Mouse (Mus musculus): ENCODE data around the gene Ccnjl. TPM values are rescaled to one million over a fixed set of nuclear protein-coding genes. Genes with fewer than 3 reads are reported as not detected.

The Ccnjl gene
- polyA plus RNA-seq, 1 experiment from 2014 or later: 22.6 TPM

GRCm38 (mm10) chr11:43495037-43495436 is 33.5 kb upstream of the Ccnjl start:
- no peak for ATAC-seq (ENCODE audit: insufficient number of reproducible peaks, insufficient read depth, low FRiP score, low TSS enrichment, low read depth)
- H3K27me3 ChIP-seq: no peaks in the 10 kb centered on the region
- no peaks in the 10 kb centered on the region for H3K36me3 ChIP-seq
- no peak overlapping the region for H3K9ac ChIP-seq (replicated peaks)
- H3K4me2 ChIP-seq: no peak overlapping the region
- H3K4me1 ChIP-seq (replicated peaks): no peaks in the 10 kb centered on the region
- 52% methylated on average over 8 of the region's 8 CpGs for WGBS
- H3K27ac ChIP-seq: no peak overlapping the region
- H3K9me3 ChIP-seq: no peaks in the 10 kb centered on the region
- no peak overlapping the region for H3K4me3 ChIP-seq (replicated peaks)

GRCm38 (mm10) chr11:43495532-43495931 is 33.1 kb upstream of the Ccnjl start:
- Histone ChIP-seq H3K4me2 (no peak overlapping the region), H3K9ac (replicated peaks) (no peak overlapping the region), H3K4me3 (replicated peaks) (no peak overlapping the region), H3K36me3 (no peaks in the 10 kb centered on the region), H3K27ac (no peak overlapping the region), H3K27me3 (no peaks in the 10 kb centered on the region), H3K9me3 (no peaks in the 10 kb centered on the region), H3K4me1 (replicated peaks) (no peaks in the 10 kb centered on the region)
- ATAC-seq (ENCODE audit: insufficient number of reproducible peaks, insufficient read depth, low FRiP score, low TSS enrichment, low read depth): no peak
- 61% methylated on average over 3 of the region's 3 CpGs for WGBS

DNA sequence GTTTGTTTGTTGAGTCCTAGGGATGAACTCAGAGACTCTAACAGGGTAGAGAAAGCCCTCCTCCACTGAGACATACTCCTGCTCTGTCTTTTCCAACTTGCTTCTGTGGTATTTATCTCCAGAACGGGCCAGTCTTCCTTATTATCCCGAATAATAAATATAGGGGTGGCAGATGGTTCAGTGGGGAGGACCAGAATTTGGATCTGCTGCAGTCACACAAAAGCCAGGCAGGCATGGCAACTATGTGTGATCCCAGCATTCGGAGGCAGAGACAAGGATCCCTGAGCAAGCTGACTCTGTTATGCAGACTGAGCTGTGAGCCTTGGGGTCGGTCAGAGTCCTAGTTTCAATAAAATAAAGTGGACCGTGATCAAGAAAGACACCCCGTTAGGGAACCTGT is 27.3 kb upstream of the Ccnjl start:
- H3K4me1 ChIP-seq (replicated peaks): no peaks in the 10 kb centered on the region
- H3K36me3 ChIP-seq: no peaks in the 10 kb centered on the region
- no peak overlapping the region for H3K27ac ChIP-seq
- H3K4me2 ChIP-seq: no peak overlapping the region
- ATAC-seq (ENCODE audit: insufficient number of reproducible peaks, insufficient read depth, low FRiP score, low TSS enrichment, low read depth): no peak
- no peak overlapping the region for H3K4me3 ChIP-seq (replicated peaks)
- no peaks in the 10 kb centered on the region for H3K9me3 ChIP-seq
- no peaks in the 10 kb centered on the region for H3K27me3 ChIP-seq
- 86% methylated on average over 6 of the region's 6 CpGs for WGBS
- H3K9ac ChIP-seq (replicated peaks): no peak overlapping the region

GRCm38 (mm10) chr11:43505188-43505587 is 23.4 kb upstream of the Ccnjl start:
- H3K27me3 ChIP-seq: no peaks in the 10 kb centered on the region
- WGBS: 90% methylated on average over 7 of the region's 7 CpGs
- no peak overlapping the region for H3K27ac ChIP-seq
- no peaks in the 10 kb centered on the region for H3K9me3 ChIP-seq
- H3K4me2 ChIP-seq: no peak overlapping the region
- no peak overlapping the region for H3K9ac ChIP-seq (replicated peaks)
- H3K36me3 ChIP-seq: no peaks in the 10 kb centered on the region
- H3K4me1 ChIP-seq (replicated peaks): no peaks in the 10 kb centered on the region
- no peak for ATAC-seq (ENCODE audit: insufficient number of reproducible peaks, insufficient read depth, low FRiP score, low TSS enrichment, low read depth)
- no peak overlapping the region for H3K4me3 ChIP-seq (replicated peaks)

DNA sequence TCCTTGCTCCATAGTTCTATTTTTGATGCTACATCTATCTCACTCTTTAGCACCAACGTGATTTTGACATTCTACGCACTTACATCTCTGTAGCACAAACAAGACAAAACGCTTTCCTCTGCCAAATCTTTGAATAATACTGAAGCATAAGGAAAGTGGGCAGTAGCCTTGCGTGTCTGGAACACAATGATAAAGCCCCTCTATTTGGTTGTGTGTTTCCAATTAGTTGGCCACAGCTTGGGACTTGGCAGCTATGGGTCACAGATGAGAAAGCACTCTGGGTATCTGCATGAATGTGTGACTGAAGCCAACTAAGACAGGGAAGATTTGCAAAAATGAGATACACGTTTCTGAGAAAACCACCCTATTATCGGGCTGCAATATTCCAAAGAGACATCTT is 20.6 kb upstream of the Ccnjl start:
- H3K9ac ChIP-seq (replicated peaks): no peak overlapping the region

DNA sequence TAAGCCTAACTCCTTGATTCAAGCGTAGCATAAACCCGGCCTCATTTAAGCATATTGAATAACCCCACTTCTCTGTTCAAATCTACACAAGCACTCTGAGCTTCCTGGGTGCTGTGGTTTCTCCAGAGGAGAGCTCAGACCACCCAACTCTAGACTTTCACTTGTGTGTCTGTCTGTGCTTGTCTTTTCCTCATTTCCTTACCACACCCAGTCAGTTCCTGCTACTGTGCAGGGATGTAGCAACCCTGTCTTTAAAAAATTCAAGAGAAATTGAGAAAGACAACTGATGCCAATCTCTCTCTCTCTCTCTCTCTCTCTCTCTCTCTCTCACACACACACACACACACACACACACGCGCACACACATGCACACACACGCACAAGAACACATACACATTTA is 18.7 kb upstream of the Ccnjl start:
- no peak for ATAC-seq (ENCODE audit: insufficient number of reproducible peaks, insufficient read depth, low FRiP score, low TSS enrichment, low read depth)
- Histone ChIP-seq H3K36me3 (no peaks in the 10 kb centered on the region), H3K9ac (replicated peaks) (no peak overlapping the region), H3K4me2 (no peak overlapping the region), H3K9me3 (no peaks in the 10 kb centered on the region), H3K4me3 (replicated peaks) (no peak overlapping the region), H3K27ac (no peak overlapping the region), H3K4me1 (replicated peaks) (no peaks in the 10 kb centered on the region), H3K27me3 (no peaks in the 10 kb centered on the region)
- WGBS: 94% methylated on average over 5 of the region's 5 CpGs

More for the DNA sequence above, 20.6 kb upstream of the Ccnjl start:
- no peak for ATAC-seq (ENCODE audit: insufficient number of reproducible peaks, insufficient read depth, low FRiP score, low TSS enrichment, low read depth)
- no peak overlapping the region for H3K27ac ChIP-seq
- no peak overlapping the region for H3K4me2 ChIP-seq
- no peaks in the 10 kb centered on the region for H3K4me1 ChIP-seq (replicated peaks)
- no peaks in the 10 kb centered on the region for H3K27me3 ChIP-seq
- 83% methylated on average over 6 of the region's 6 CpGs for WGBS
- H3K9me3 ChIP-seq: no peaks in the 10 kb centered on the region
- no peak overlapping the region for H3K4me3 ChIP-seq (replicated peaks)
- no peaks in the 10 kb centered on the region for H3K36me3 ChIP-seq

DNA sequence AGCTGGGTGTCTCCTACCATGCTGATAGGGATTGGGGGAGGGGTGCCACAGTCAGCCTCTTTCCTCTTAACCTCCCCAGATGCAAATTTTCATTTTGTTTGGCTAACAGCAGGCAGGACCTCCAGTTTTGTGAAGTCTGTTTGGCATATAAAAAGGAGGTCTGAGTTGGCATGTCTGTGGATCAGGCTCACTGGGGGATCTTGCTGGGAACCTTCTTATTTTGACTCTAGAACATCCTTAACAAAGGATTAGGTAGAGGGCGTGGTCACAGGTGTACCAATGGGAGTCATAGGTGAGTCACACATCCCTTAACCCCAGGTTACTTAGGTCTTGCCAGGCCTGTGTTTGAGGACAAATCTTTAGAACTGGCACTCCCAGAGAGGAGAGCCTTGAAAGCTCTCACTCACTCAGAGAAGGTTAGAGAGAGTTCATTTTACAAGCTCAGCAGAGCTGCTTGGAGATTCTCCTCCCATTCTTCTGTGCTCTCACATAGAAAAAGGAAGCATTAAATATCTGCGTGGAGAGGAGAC is 15.9 kb upstream of the Ccnjl start:
- Histone ChIP-seq H3K36me3 (no peaks in the 10 kb centered on the region), H3K9me3 (no peaks in the 10 kb centered on the region), H3K4me2 (no peak overlapping the region), H3K4me3 (replicated peaks) (no peak overlapping the region), H3K9ac (replicated peaks) (no peak overlapping the region), H3K27me3 (no peaks in the 10 kb centered on the region), H3K27ac (no peak overlapping the region), H3K4me1 (replicated peaks) (no peaks in the 10 kb centered on the region)
- 76% methylated on average over 2 of the region's 2 CpGs for WGBS
- ATAC-seq (ENCODE audit: insufficient number of reproducible peaks, insufficient read depth, low FRiP score, low TSS enrichment, low read depth): no peak

DNA sequence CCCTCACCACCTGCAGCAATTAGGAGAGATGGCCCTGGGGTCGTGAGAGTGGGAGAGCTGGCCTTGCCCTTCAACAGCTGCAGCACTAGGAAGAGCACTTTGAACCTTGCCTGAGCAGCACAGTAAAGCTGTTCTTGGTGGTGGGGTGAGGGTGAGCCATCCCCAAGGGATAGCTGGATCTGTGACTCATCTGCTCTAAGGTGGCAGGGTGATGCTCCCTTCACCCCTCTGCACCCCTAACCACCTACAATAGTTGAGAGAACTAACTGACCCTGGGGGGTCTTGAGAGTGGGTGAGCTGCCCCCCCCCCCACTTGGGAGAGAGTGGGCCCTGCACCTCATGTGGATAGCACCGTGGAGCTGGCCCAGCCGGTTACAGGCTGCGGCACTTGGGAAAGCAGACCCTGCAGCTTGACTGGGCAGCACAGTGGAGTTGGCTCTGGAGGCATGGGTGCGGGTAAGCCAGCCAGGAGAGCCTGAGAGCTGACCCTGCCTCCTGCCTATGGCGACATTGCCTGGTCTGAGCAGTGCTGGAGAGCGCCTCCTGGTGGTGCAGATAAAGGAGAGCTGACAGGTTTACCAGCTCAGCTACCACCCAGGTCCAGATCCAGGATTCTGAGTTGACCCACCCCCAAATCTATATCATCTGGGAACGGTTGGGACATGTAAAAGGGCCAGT is 12.1 kb upstream of the Ccnjl start:
- Histone ChIP-seq H3K27ac (no peak overlapping the region), H3K4me1 (replicated peaks) (0 out of 2 replicates have a peak, but pooled peaks cover 5% of the 10 kb centered on the region), H3K4me3 (replicated peaks) (no peak overlapping the region), H3K9me3 (no peaks in the 10 kb centered on the region), H3K9ac (replicated peaks) (no peak overlapping the region), H3K27me3 (no peaks in the 10 kb centered on the region), H3K36me3 (no peaks in the 10 kb centered on the region), H3K4me2 (no peak overlapping the region)
- 24% methylated on average over 8 of the region's 8 CpGs for WGBS
- 0 out of 2 replicates have a peak, but pooled peaks have one; percentile 32 for ATAC-seq (ENCODE audit: insufficient number of reproducible peaks, insufficient read depth, low FRiP score, low TSS enrichment, low read depth)

DNA sequence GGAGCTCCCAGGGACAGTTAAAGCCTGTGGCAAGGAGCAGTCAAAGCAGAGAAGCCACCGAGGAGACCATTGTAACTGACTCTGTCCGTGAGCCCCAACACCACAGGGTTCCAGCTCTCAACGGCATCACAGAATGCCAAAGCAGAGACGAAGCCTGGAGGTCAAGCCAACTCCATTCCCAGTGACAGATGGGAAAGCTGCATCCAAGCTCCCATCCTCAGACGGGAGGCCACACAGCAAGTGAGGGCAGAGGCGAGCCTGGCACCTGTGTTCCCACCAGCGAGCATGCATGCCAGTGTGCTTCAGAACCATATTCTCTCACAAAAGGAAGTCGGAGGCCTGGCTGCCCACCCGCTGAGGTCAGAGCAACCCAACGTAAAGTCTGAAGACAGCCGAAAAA is 10.9 kb upstream of the Ccnjl start:
- Histone ChIP-seq H3K4me3 (replicated peaks) (no peak overlapping the region), H3K27me3 (no peaks in the 10 kb centered on the region), H3K36me3 (no peaks in the 10 kb centered on the region), H3K27ac (no peak overlapping the region), H3K4me1 (replicated peaks) (0 out of 2 replicates have a peak, but pooled peaks cover 5% of the 10 kb centered on the region), H3K9ac (replicated peaks) (no peak overlapping the region), H3K9me3 (no peaks in the 10 kb centered on the region), H3K4me2 (no peak overlapping the region)
- 87% methylated on average over 11 of the region's 11 CpGs for WGBS
- ATAC-seq (ENCODE audit: insufficient number of reproducible peaks, insufficient read depth, low FRiP score, low TSS enrichment, low read depth): no peak

- Histone ChIP-seq H3K4me2 (no peak overlapping the region), H3K36me3 (no peaks in the 10 kb centered on the region), H3K4me3 (replicated peaks) (no peak overlapping the region), H3K9ac (replicated peaks) (no peak overlapping the region), H3K9me3 (no peaks in the 10 kb centered on the region), H3K27ac (no peak overlapping the region), H3K4me1 (replicated peaks) (0 out of 2 replicates have a peak, but pooled peaks cover 5% of the 10 kb centered on the region), H3K27me3 (no peaks in the 10 kb centered on the region)
- ATAC-seq (ENCODE audit: insufficient number of reproducible peaks, insufficient read depth, low FRiP score, low TSS enrichment, low read depth): no peak
Measured at GRCm38 (mm10) chr11:43518086-43518485, 10.5 kb upstream of the Ccnjl start.

DNA sequence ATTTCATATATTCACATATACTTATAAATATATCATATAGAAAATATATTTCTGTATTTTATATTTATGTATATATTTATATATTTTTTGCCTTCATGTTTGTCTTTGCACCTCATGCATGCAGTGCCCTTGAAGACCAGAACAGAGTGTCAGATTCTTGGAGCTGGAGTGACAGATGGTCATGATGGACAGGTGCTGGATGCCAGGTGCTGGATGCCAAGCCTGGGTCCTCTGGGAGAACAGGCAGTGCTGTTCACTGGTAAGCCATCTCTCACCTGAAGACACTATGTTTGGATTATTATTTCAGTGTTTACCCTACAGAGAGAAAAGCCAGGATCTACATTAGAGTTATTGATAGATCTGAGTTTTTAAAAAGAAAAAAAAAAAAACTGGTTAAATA is 9.8 kb upstream of the Ccnjl start:
- H3K36me3 ChIP-seq: no peaks in the 10 kb centered on the region
- 0 out of 2 replicates have a peak, but pooled peaks cover 5% of the 10 kb centered on the region for H3K4me1 ChIP-seq (replicated peaks)
- no peak overlapping the region for H3K9ac ChIP-seq (replicated peaks)
- no peak overlapping the region for H3K27ac ChIP-seq
- no peak overlapping the region for H3K4me2 ChIP-seq
- ATAC-seq (ENCODE audit: insufficient number of reproducible peaks, insufficient read depth, low FRiP score, low TSS enrichment, low read depth): no peak
- H3K4me3 ChIP-seq (replicated peaks): no peak overlapping the region
- no peaks in the 10 kb centered on the region for H3K27me3 ChIP-seq
- no peaks in the 10 kb centered on the region for H3K9me3 ChIP-seq

DNA sequence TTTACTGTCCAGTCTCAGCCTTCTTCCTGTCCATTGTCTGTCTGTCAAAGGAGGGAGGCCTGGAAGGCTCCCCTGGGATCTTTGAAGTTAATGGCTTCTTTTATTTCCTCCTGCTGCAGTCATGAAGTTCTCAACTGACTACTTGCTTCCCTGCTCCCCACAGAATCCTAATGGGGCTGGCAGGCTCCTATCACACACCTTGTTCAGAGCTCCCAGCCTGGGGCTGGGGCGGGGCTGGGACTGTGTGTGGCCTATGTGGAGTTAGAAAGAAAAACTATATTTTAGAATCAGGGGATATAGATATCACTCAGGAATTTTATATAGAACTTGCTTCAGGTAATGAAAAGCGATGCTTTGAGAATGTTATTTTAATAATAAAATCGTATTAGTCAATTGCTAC is 8.1 kb upstream of the Ccnjl start:
- Histone ChIP-seq H3K27me3 (no peaks in the 10 kb centered on the region), H3K27ac (no peak overlapping the region), H3K36me3 (no peaks in the 10 kb centered on the region), H3K9me3 (no peaks in the 10 kb centered on the region), H3K4me3 (replicated peaks) (no peak overlapping the region), H3K4me1 (replicated peaks) (0 out of 2 replicates have a peak, but pooled peaks cover 6% of the 10 kb centered on the region), H3K9ac (replicated peaks) (no peak overlapping the region), H3K4me2 (no peak overlapping the region)
- ATAC-seq (ENCODE audit: insufficient number of reproducible peaks, insufficient read depth, low FRiP score, low TSS enrichment, low read depth): no peak
- WGBS: 79% methylated on average over 3 of the region's 3 CpGs
